Mouse (Mus musculus) bone marrow, adult 2 months (tissue): ENCODE data around the gene Sh2d7. TPM values are rescaled to one million over a fixed set of nuclear protein-coding genes. Genes with fewer than 3 reads are reported as not detected.

Experiments
- H3K27ac ChIP-seq: fragments of 200-500 bp; 2 replicates; pipeline ENCODE4 v1.5.1; 2012; ENCODE audit warnings: low read depth, mild to moderate bottlenecking, control low read depth, inconsistent platforms, low read length; ENCODE audit not compliant: control insufficient read depth, poor library complexity, insufficient read depth
- H3K4me1 ChIP-seq: fragments of 200-500 bp; 2 replicates; pipeline ENCODE4 v1.6.1; 2011; ENCODE audit warnings: low read length; ENCODE audit not compliant: control insufficient read depth, insufficient read depth
- H3K4me3 ChIP-seq: fragments of 200-500 bp; replicated peaks from 2 replicates; pipeline ENCODE3; 2011; ENCODE audit warnings: mild to moderate bottlenecking, low read depth, low read length, control low read depth; ENCODE audit not compliant: control insufficient read depth
- CTCF ChIP-seq: fragments of 200-500 bp; IDR thresholded peaks from 2 replicates; pipeline ENCODE4 v1.5.1; 2011; ENCODE audit warnings: low read length, control low read depth; ENCODE audit not compliant: control insufficient read depth, insufficient read depth
- POLR2A ChIP-seq: fragments of 200-500 bp; IDR thresholded peaks from 2 replicates; pipeline ENCODE4 v1.6.1; 2011; ENCODE audit warnings: low read depth, mild to moderate bottlenecking, control low read depth, low read length, borderline replicate concordance; ENCODE audit not compliant: control insufficient read depth
- WGBS: fragments of 180-500 bp; shearing (Covaris S2); methylation state at CpG from one replicate; pipeline ENCODE4 v1.1.7; 2018; 5-methylcytosine and 5-hydroxymethylcytosine counted together
- polyA plus RNA-seq: library from polyadenylated mRNA; stranded (reverse); fragments of >200 nt; gene quantifications from 2 replicates; pipeline ENCODE4 v1.2.4, GENCODE M21; 2011; ENCODE audit warnings: low replicate concordance; ENCODE audit not compliant: missing spikeins, insufficient read depth, insufficient read length

Sh2d7 gene
- polyA plus RNA-seq, 1 experiment, result not detected

DNA sequence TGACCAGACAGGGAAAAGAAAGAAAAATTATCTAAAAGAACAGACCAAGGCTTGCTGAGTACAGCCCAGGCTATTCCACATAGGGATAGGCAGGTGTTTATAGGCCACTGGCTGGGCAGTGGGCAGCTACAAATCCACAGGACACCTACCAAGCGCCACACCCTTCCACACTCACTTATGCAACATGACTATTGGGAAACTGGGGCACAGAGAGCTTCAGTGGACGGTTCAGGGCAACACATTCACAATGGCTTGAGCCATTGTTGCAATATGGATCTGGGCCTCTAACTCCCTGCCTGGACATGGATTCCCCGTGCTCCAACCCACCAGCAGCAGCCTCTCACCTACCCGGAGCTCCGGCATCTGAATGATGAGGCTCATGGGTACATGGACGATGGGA lies 10.6 kb downstream of the Sh2d7 start:
- Histone ChIP-seq H3K4me3 (no peak overlapping the region), H3K27ac (peak overlapping the region; percentile 26; the same call in 1 of the 2 replicates), H3K4me1 (peaks cover 4% of the 10 kb centered on the region; the same call in 1 of the 2 replicates)
- TF ChIP-seq CTCF (no peak), POLR2A (no peak)
- WGBS, result 59% methylated on average over 6 of the region's 6 CpGs

DNA sequence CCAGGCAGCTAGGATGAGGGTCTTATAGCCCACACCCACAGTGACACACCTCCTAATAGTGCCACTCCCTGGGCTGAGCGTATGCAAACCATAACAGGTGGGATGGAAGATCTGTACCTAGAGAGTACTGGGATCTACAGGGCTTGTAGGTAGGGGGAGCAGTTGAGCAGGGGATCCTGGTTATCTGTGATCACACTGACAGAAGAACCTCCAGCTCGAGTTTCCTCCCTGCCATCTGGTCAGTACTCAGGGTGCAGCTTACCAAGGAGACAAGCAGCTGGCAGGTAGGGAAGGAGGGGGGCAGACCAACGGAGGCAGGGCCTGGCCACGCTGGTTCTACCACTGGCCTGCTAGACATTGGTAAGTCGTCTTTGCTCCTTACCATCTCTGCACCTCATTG lies 13.6 kb downstream of the Sh2d7 start:
- no peak overlapping the region for H3K4me3 ChIP-seq
- H3K4me1 ChIP-seq, result peaks cover 6% of the 10 kb centered on the region
- no peak overlapping the region for H3K27ac ChIP-seq
- WGBS, result 26% methylated on average over 5 of the region's 5 CpGs
- TF ChIP-seq POLR2A (no peak), CTCF (peak; percentile 32; the same call in 1 of the 2 replicates)

DNA sequence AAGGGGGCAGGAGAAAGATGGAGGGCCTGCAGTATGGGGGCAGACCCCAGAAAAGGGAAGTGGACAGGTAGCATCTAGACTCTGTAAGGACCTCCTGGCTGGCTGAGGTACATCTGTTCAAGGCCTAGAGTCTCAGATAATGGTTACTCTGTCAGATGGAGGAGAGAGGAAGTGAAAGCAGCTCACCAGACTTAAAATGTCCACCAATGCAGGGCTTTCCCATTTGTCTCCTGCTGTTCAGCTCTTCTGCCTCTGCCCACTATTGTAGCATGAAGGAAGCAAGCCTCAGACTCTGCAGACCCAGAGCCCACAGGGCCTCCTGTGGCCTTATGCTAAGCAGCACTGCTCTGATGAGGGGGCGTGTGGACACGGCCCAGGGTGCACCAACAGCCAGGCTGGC lies 16.3 kb downstream of the Sh2d7 start:
- TF ChIP-seq CTCF (no peak), POLR2A (no peak)
- Histone ChIP-seq H3K4me1 (peaks cover 2% of the 10 kb centered on the region), H3K4me3 (no peak overlapping the region), H3K27ac (peak overlapping the region; percentile 52; the same call in 1 of the 2 replicates)
- 46% methylated on average over 2 of the region's 2 CpGs for WGBS

DNA sequence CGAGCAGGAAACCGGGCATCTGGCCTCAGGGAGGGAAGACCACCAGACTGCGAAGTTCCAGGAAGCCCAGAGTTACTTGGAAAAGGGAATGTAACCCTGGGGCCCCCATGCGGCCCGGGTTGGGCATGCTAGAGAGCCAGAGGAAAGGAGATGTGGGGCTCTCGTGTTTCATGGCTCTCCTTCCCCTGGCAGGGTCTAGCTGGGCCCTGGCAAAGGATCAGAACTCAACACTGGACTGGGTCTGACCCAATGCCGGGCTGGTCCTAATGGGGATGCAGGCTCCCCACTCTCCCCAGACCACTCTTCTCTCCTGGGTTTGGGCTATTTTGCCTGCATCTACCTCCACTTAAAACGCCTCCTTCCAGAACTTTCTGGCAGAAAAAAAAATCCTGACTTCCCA lies 19.9 kb downstream of the Sh2d7 start:
- no peak for TF ChIP-seq CTCF
- no peak for TF ChIP-seq POLR2A
- Histone ChIP-seq H3K4me1 (peaks cover 2% of the 10 kb centered on the region), H3K27ac (no peak overlapping the region), H3K4me3 (no peak overlapping the region)
- WGBS, result 77% methylated on average over 8 of the region's 8 CpGs

DNA sequence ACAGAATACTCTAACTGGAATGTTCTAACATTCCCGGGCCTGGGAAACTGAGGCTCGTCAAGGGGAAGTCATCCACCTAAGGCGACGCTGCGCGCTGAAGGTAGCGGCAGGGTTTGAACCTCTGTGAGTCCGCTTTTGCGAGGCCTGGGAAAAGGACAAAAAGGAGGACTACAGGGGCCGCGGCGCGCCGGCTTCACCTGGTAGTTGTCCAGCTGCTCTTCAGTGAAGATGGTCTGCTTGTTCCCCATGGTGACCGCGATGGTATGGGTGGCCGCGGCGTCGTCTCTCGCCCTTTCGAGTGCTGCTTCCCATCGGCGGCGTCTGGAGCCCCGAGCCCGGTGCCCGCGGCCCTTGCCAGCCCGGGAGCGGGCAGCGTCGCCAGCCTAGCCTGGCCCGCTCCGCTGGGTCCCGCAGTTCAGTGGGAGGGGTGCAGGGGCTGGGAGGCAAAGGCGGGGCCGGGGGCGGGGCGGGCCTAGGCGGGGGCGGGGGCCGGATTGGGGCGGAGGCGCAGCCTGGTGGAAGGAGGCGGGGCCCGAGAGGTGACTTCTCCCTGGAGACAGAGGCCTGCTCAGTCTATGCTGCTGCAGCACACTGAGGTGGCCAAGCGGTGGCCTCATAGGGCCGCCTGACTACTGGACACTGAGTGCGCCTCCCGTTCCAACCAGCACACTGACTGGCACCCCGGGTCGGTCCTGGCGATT lies 21.1 kb downstream of the Sh2d7 start, which contains the start of gene Cib2:
TSS of gene Cib2 (minus strand) at position 448 of the 701 bp plus-strand sequence.
- TF ChIP-seq POLR2A, result no peak
- peak; percentile 20; the same call in 1 of the 2 replicates for TF ChIP-seq CTCF
- H3K27ac ChIP-seq, result peak within 1 kb of the TSS; percentile 11; the same call in 1 of the 2 replicates
- WGBS, result 5% methylated on average over 53 of the region's 54 CpGs
- H3K4me3 ChIP-seq, result peak within 1 kb of the TSS; percentile 67
- H3K4me1 ChIP-seq, result peaks cover 2% of the 10 kb centered on the region

DNA sequence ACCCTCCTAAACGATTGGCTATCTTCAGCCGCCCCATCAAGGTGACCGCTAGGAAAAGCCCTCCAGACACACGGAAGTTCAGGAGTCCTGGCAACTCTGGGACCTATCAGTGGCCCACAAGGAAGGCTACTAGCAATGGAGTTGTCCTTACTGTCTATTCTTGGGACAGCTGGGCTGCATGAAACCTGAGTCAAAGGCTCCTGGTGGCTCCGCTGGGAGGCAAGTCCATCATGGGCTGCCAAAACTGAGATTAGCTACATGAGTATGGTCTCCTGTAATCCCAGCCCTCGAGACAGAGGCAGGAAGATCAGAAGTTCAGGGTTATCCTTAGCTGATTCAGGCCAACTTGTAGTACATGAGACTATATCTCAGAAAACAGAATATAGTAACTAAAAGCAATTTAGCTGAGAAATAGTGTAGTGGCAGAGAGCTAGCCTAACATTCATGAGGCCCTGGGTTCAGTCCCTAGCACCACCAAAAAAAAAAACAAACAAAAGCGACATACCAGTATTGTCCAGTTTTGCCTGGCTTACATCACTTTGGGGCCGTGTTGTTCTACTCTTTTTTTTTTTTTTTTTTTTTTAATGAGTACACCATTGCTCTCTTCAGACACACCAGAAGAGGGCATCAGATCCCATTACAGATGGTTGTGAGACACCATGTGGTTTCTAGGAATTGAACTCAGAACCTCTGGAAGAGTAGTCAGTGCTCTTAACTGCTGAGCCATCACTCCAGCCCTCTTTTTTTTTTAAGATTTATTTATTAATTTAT lies 22.2 kb downstream of the Sh2d7 start:
- Histone ChIP-seq H3K4me1 (no peaks in the 10 kb centered on the region), H3K4me3 (no peak overlapping the region), H3K27ac (no peak overlapping the region)
- TF ChIP-seq POLR2A (no peak), CTCF (no peak)
- WGBS, result 88% methylated on average over 8 of the region's 8 CpGs

DNA sequence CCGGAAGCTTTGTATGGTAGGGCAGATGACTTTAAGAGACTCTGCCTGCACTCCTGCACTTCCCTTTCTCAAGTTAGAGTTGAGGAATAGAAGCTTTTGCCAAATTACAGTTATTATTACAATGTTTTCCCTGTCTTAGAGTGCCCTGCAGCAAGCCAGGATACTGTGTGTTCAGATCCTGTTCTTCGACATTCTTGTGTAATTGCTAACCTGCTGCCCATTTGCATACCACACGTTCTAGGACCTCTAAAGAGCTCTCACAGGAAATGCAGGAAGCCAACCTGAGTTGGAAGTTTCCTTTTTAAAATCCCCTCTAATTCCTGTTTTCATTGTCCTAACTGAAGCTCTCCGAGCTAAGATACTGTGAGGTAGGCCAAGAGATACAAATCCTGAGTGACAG lies 28.2 kb downstream of the Sh2d7 start:
- Histone ChIP-seq H3K4me3 (no peak overlapping the region), H3K27ac (no peak overlapping the region), H3K4me1 (no peaks in the 10 kb centered on the region; the same call in 1 of the 2 replicates)
- 19% methylated on average over 4 of the region's 4 CpGs for WGBS
- no peak for TF ChIP-seq CTCF
- TF ChIP-seq POLR2A, result no peak

DNA sequence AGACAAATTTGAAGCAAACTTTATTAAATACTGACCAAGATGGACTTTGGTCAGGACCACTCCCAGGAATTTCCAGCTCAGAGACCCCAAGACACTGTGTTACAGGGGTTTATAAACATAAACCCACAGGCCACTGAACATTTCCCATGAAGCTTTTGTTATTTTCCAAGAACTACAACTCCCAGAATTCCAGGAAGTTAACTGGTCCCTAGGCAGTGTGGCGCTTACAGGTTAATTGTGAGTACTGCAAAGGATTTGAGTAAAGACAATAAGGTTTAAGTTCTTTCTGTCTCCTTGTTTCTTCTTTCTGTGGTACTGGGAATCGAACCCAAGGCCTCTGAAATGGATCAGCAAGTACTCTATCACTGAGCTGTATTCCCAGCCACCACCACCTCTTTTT lies 29.9 kb downstream of the Sh2d7 start:
- H3K4me3 ChIP-seq, result no peak overlapping the region
- 77% methylated on average over 2 of the region's 2 CpGs for WGBS
- no peaks in the 10 kb centered on the region; the same call in 1 of the 2 replicates for H3K4me1 ChIP-seq
- H3K27ac ChIP-seq, result no peak overlapping the region
- TF ChIP-seq CTCF, result no peak
